Mouse (Mus musculus) liver, adult 2 months (tissue): Measurements from ENCODE around the gene Wsb1.

Experiments
- CTCF ChIP-seq: fragments of 200-500 bp; IDR thresholded peaks from 2 replicates; pipeline ENCODE4 v1.5.1; 2011; ENCODE audit warnings: low read depth, low read length, control low read depth
- POLR2A ChIP-seq: fragments of 200-500 bp; IDR thresholded peaks from 2 replicates; pipeline ENCODE4 v1.6.1; 2011; ENCODE audit warnings: low read length, control low read depth; ENCODE audit not compliant: insufficient read depth; ENCODE audit errors: extremely low read depth

GRCm38 (mm10) chr11:79229057-79229504, 25.4 kb downstream of the Wsb1 start:
- TF ChIP-seq POLR2A (no peak), CTCF (no peak)
